Mouse (Mus musculus): Measurements from ENCODE around the gene Kbtbd13. TPM values are rescaled to one million over a fixed set of nuclear protein-coding genes. Genes with fewer than 3 reads are reported as not detected.

Kbtbd13 gene
- total RNA-seq (2021), result under 1 TPM; 0.17 to 0.40 TPM

DNA sequence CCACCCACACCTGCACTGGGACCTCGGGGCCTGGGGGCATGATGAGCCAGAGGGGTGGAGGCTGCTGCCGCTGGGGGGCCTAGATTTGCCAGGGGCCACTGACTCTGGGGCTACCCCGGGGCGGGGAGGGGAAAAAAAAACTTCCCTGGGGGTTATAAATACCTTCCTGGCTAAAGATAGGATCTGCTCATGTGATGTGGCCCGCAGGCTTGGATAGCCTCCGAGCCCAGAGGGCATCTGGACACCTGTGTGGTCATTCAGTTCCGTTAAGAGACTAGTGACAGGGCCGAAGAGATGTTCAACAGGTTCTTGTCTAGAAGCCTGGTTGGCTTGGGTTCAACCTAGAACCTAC lies at the start of gene Kbtbd13:
Gene Kbtbd13, minus strand, starts transcription at position 40 of the 352 bp plus-strand sequence.
- DNase-seq (ENCODE audit: extremely low spot score in 1 of 2, low spot score in 1 of 2), result no peak

DNA sequence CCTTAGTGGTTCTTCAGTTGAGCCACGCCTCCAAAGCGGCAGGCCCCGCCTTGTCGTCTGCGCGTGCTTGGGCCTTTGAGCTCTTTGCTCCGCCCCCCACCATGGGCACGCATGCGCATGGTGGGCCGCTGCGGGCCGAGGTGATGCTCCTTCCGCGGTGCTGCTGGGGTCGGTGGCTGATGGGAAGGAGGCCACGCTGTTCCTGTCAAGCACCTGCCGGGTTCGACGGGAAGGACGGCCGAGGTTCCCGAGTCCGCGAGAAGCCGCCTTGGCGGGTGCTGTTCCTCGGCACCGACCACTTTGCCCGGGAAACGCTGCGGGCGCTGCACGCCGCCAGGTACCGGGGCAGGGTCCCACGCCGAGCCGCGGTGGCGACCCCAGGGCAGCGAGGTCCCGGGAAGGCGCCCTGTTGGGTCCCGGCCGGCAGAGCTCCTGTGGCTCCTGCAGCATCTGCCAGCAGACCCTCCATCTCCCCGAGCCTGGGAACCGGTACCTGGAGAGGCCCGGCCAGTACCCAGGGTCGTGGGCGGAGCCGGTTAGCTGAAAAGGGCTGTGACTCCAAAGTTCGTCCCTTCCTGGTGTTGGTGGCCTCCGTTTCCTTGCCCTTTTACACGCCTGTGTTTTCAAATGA lies 44.3 kb upstream of the Kbtbd13 start, which contains the start of gene Mtfmt:
Gene Mtfmt, plus strand, starts transcription at position 112 of the 631 bp plus-strand sequence.
- DNase-seq (ENCODE audit: extremely low spot score in 1 of 2, low spot score in 1 of 2), result peak; percentile 76 to 83

- DNase-seq (ENCODE audit: extremely low spot score in 1 of 2, low spot score in 1 of 2), result no peak
Observed at GRCm38 (mm10) chr9:65435211-65435610, 43.8 kb upstream of the Kbtbd13 start.

DNA sequence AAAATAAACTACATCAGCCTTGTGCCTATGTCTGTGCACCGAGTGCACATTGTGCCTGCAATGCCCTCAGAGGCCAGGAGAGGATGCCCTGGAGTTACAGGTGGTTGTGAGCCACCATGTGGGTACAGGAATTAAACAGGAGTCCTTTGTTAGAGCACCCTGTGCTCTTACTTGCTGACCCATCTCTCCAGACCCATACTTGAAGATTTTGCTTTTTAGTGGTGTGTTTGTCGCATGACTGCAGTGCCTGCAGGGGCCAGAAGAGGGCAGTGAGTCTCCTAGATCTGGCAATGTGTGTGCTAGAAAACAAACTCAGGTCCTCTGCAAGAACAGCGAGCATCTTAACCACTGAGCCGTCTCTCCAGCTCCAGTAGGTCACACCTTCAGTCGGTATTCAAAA lies 42.7 kb upstream of the Kbtbd13 start:
- peak in 1 of 2 experiments; percentile 24 for DNase-seq (ENCODE audit: extremely low spot score in 1 of 2, low spot score in 1 of 2)

GRCm38 (mm10) chr9:65432236-65432635 lies 40.8 kb upstream of the Kbtbd13 start:
- peak; percentile 76 to 93 for DNase-seq (ENCODE audit: extremely low spot score in 1 of 2, low spot score in 1 of 2)

- DNase-seq (ENCODE audit: extremely low spot score in 1 of 2, low spot score in 1 of 2), result no peak
Observed at GRCm38 (mm10) chr9:65430921-65431320, 39.5 kb upstream of the Kbtbd13 start.

DNA sequence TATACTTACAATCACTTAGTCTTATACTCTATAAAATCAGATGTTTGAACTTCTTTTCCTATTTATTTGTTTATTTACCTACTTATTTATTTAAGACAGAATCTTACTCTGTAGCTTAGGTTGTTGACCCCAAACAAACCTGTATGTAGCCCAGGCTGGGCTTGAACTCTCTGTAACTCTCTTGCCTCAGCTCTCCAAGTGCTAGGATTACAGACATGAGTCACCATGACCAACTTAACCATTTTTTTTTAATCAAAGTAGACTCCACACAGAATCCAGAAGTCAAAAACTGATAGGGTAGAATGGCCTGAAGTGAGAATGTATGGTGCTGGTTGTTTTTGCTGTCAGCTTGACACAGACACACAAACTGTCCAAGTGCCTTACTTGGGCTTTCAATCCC lies 38.9 kb upstream of the Kbtbd13 start:
- DNase-seq (ENCODE audit: extremely low spot score in 1 of 2, low spot score in 1 of 2), result no peak

DNA sequence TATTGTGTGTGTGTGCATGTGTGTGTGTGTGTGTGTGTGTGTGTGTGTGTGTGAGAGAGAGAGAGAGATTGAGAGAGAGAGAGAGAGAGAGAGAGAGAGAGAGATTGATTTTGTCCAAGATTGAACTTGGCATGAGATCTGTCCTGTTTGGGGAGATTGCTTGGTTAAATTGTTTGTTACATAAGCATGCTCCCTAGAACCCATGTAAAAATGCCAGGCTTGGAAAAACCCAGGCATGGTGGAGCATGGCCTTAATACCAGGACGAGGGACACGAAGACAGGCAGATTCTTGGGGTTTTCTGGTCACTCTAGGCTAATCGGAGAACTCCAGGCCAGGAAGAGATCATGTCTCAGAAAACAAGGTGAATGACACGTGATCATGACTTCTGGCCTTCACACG lies 36.6 kb upstream of the Kbtbd13 start:
- no peak for DNase-seq (ENCODE audit: extremely low spot score in 1 of 2, low spot score in 1 of 2)

DNA sequence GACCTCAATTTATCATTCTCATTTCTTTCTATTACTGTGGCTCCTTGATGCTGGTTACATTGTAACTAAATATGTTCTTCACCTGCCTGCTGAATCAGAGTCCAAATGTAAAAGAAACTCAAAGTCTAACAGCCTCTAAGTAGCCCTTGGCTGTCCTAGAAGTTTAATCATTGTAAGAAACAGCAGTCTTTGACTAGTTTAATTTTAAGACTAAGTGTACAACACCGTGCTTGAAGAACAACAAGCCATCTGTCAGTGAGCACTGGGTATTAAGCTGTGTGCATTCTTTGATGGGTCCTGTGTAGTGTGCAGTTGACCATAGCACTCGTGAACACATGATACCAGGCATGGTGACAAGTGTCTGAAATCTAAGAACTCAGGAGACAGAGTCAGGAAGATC lies 36.1 kb upstream of the Kbtbd13 start:
- DNase-seq (ENCODE audit: extremely low spot score in 1 of 2, low spot score in 1 of 2), result no peak

DNA sequence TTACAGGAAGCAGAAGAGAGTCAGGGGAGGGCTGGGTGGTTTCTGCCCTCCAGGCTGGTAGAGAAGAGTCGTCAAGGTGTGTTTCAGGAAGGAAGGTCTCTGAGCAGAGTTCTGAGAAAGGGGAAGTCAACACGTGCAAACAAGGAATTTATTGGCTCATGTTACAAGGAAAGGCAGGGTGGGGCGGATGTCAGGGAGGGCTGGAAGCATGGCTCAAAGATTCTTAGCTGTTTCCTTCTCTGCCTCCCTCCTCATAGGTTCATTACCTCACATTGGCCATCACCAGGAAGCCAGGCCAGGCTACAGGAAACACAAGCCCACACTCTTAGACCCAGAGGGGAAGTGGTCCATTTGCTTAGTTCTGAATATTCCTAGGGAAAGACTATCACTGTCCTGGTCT lies 32.9 kb upstream of the Kbtbd13 start:
- DNase-seq (ENCODE audit: extremely low spot score in 1 of 2, low spot score in 1 of 2), result no peak

- no peak for DNase-seq (ENCODE audit: extremely low spot score in 1 of 2, low spot score in 1 of 2)
Observed at GRCm38 (mm10) chr9:65422760-65423501, 31.5 kb upstream of the Kbtbd13 start, which contains the start of gene Slc51b. Gene Slc51b (minus strand): TSS chr9:65422955.

- no peak for DNase-seq (ENCODE audit: extremely low spot score in 1 of 2, low spot score in 1 of 2)
Observed at GRCm38 (mm10) chr9:65419633-65420032, 28.2 kb upstream of the Kbtbd13 start.

GRCm38 (mm10) chr9:65417738-65418137 lies 26.3 kb upstream of the Kbtbd13 start:
- DNase-seq (ENCODE audit: extremely low spot score in 1 of 2, low spot score in 1 of 2), result no peak

- DNase-seq (ENCODE audit: extremely low spot score in 1 of 2, low spot score in 1 of 2), result no peak
Observed at GRCm38 (mm10) chr9:65411326-65411725, 19.9 kb upstream of the Kbtbd13 start.

DNA sequence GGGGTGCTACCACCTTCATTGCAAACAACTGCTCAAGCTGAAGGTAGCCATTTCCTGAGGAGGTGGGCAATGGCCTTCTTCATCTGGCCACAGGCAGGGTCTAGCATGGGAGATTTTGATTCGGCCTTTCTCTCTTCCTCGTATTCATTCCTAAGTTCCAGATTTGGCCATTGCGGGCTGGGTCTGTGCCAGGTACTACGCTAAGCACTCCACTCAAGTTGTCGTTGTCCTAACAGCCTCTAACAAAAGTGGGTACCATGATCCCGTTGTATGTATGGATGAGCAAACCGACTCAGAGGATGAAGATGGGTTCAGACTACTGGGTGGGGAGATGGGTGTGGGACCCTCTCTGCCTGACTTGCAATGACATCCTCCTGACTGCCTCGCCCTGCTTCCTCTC lies 18.9 kb upstream of the Kbtbd13 start:
- DNase-seq (ENCODE audit: extremely low spot score in 1 of 2, low spot score in 1 of 2), result no peak

- no peak for DNase-seq (ENCODE audit: extremely low spot score in 1 of 2, low spot score in 1 of 2)
Observed at GRCm38 (mm10) chr9:65408871-65409295, 17.4 kb upstream of the Kbtbd13 start.

DNA sequence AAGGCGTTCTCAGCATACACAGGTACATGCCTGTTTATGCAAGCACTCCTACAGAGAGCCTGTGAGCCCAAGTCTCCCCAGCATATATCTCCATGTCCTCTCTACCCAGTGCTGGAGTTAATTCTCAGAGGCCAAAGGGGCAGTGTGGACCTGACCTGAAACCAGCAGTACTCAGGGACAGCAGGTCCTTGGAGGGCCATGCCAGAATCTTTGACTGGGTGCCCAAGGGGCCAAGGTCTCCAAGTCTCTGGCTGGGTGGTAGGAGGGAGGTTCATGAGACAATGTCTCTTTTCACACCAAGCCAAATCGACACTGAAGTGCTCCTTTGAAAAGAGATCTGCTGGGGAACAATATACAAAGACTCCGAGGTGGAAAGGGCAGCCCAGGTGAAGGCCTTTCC lies 16.4 kb upstream of the Kbtbd13 start:
- DNase-seq (ENCODE audit: extremely low spot score in 1 of 2, low spot score in 1 of 2), result no peak

GRCm38 (mm10) chr9:65407327-65407726 lies 15.9 kb upstream of the Kbtbd13 start:
- DNase-seq (ENCODE audit: extremely low spot score in 1 of 2, low spot score in 1 of 2), result no peak

DNA sequence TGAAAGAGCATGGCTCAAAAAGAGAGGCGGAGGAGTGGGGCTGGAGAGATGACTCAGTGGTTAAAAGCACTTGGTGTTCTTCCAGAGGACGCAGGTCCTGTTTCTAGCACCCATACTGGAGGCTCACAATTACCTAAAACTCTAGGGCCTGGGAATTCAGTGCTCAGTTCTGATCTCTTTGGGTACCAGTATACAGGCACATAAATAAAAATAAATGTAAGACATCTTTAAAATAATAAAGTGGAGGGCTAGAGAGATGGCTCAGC lies 13.7 kb upstream of the Kbtbd13 start:
- no peak for DNase-seq (ENCODE audit: extremely low spot score in 1 of 2, low spot score in 1 of 2)

DNA sequence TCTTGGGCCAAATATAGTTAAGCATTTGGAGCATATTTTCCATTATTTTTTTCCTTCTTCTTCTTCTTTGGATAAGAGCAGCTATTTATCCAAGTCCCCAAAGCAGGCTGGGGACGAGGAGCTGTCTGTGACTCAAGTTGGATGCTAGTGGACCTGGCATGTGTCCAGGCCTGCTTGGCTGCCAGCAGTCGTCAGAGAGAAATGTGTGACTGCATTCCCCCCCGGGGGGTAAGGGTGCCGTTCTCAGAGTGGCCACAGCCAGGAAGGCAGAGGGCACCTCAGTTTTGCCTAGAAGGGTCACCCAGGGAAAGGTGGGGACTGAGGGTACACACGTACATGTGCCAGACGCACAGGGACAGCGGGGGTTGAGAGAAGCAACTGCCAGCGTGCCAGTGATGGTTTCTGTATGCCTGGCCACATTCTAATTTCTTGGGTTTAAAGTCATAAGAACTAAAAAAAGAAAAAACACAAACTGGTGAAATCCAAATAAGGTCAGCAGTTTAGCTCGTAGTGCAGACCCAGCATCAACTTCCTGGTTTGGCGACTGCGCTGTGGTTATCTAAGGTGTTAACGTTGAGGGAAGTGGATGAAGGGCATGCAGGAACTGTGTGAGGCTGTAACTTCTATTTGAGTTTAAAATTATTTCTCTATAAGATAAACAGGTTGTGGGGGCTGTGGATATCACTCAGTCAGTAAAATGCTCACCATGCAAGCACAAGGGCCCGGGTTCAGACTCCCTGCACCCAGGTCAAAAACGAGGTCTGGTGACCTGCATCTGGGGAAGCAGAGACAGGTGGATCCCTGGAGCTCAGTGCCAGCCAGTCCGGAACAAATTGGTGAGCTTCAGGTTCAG lies 13.1 kb upstream of the Kbtbd13 start:
- DNase-seq (ENCODE audit: extremely low spot score in 1 of 2, low spot score in 1 of 2), result peak; percentile 51 to 69

DNA sequence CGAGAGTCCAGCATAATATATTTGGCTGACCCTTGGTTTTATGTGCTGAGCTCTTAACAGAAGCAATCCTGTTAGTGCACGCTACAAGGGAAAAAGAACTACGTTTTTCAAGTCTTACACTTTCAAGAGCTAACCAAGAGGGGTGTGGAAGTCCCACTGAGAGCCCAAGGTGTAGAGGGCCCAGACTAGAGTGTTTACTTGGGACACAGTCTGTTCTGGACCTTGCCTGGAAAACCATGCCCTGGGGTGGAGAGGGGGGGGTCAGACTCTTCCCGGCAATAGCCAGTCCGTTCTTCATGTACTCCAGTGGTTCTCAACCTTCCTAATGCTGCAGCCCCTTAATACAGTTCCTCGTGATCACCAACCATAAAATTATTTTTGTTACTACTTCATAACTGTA lies 8.5 kb upstream of the Kbtbd13 start:
- no peak for DNase-seq (ENCODE audit: extremely low spot score in 1 of 2, low spot score in 1 of 2)

Measured in layer of hippocampus, postnatal 25 days (tissue).